ENCODE assay signal across 12 mouse cellular contexts in the genomic region with DNA sequence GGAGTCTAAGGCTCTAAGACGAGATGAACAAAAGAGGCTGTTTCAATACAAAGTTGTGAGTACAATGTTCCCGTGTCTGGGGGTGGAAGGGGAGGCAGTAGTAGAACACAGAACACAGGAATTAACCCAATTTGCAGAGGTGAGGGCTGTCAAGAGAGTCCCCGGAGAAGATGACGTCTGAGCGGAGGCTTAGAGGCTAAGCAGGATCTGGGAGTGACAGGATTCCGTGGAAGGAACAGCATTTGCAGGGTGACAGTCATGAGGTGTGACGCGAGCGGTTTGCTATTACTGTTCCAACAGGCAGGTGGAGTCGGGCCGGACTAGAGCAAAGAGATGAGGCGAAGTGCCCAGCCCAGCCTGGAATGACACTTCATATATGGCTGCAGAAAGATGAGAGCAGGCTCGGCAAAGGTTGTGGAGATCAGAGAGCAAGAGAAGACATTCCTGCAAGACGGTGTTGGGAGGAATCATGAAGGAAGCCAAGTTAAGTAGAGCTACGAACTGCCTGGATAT.
"Had no signal": no experiment of that assay in that cellular context is flagged by ENCODE, and none has a peak within 500 bp of the region (broad histone marks: within the 10 kb centered on the region; RNA-seq: fewer than 3 reads in every experiment).

No protein-coding gene starts in this region.

- DNase-seq: kidney, adult 9 months; kidney, postnatal 36 days; layer of hippocampus, adult 9-11 months; layer of hippocampus, postnatal 36 days; lung, embryonic 14.5 days; right cerebral cortex, postnatal 14 days had no signal

- H3K27me3 ChIP-seq: limb, embryonic 15.5 days; liver, embryonic 12.5 days; midbrain, embryonic 13.5 days; neural tube, embryonic 12.5 days; stomach, embryonic 15.5 days had no signal

- H3K9ac ChIP-seq: limb, embryonic 15.5 days; liver, embryonic 12.5 days; lung, embryonic 14.5 days; midbrain, embryonic 13.5 days; neural tube, embryonic 12.5 days; stomach, embryonic 15.5 days had no signal

- H3K4me2 ChIP-seq: limb, embryonic 15.5 days; liver, embryonic 12.5 days; lung, embryonic 14.5 days; midbrain, embryonic 13.5 days; neural tube, embryonic 12.5 days; stomach, embryonic 15.5 days had no signal

- H3K4me3 ChIP-seq: limb, embryonic 15.5 days; liver, embryonic 12.5 days; midbrain, embryonic 13.5 days; neural tube, embryonic 12.5 days; stomach, embryonic 15.5 days had no signal

- H3K9me3 ChIP-seq: limb, embryonic 15.5 days; liver, embryonic 12.5 days; midbrain, embryonic 13.5 days; neural tube, embryonic 12.5 days; stomach, embryonic 15.5 days had no signal

- H3K27ac ChIP-seq: kidney, postnatal 0 days; limb, embryonic 15.5 days; liver, embryonic 12.5 days; midbrain, embryonic 13.5 days; neural tube, embryonic 12.5 days; stomach, embryonic 15.5 days had no signal

- H3K36me3 ChIP-seq: liver, embryonic 12.5 days; midbrain, embryonic 13.5 days; neural tube, embryonic 12.5 days; stomach, embryonic 15.5 days had no signal

- ATAC-seq: liver, embryonic 12.5 days; midbrain, embryonic 13.5 days had no signal
